Mouse (Mus musculus): ENCODE data around the gene Frrs1l. TPM values are rescaled to one million over a fixed set of nuclear protein-coding genes. Genes with fewer than 3 reads are reported as not detected.

The Frrs1l gene
- polyA plus RNA-seq, 1 experiment from 2014 or later, result 1.7 TPM

DNA sequence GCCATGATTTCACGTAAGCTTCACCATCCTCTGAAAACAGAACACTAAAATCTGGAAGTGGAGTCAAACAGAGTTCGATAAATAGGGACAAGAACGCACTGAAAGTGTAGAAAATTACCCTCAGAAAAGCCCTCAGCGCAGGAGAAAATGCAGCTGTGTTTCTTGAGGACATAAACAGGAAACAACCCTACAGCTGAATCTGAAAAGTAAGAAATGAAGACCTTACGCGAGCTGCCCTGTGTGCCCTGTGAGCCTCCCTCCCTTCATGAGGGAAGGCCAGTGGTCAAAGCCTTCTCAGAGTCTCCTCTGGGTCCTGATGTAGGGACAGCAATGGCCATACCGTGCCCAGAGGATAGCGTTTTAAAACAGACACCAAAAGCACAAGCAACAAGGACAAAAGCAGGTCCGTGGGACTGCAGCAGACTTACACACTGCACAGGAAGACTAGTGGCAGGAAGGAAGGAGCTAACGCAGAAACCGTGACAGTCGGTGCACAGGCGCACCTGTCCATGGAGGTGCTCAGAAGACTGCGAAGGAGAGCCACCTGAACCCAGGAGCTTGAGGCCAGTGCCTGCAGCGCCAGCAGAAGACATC is 74.4 kb downstream of the Frrs1l start:
- Histone ChIP-seq H3K27ac (ENCODE audit: low read depth) (no peak overlapping the region), H3K4me2 (no peak overlapping the region), H3K4me3 (ENCODE audit: low read depth, low read length) (no peak overlapping the region), H3K36me3 (ENCODE audit: insufficient read depth) (peaks cover 56% of the 10 kb centered on the region), H3K27me3 (ENCODE audit: insufficient read depth, low read length) (no peaks in the 10 kb centered on the region), H3K4me1 (ENCODE audit: insufficient read depth) (no peaks in the 10 kb centered on the region), H3K9me3 (ENCODE audit: low read depth, low read length) (no peaks in the 10 kb centered on the region), H3K9ac (no peak overlapping the region)
- DNase-seq (no peak), ATAC-seq (ENCODE audit: insufficient read depth) (no peak)
- TF ChIP-seq CTCF (IDR thresholded peaks at IDR 0.05; ENCODE audit: low read depth), result no peak
- WGBS, result 89% methylated on average over 15 of the region's 15 CpGs

DNA sequence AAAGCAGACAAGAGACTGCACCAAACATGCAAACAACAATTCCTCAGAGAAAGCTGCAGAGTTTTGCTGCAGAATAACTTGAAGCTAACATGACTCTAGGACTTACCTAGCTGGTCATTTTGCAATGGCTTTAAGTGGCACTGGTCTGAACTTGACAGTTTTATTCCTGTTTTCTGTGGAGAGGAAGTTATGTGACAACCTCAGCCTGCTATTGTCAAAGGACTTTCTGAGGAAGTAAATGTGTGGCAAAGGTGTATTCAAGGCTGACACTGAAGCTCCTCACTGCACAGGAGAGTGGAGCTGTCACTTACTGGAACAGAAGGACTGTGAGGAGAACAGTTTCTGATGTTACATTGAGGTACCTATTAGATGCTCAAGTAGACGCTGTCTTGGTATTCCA is 75.4 kb downstream of the Frrs1l start:
- H3K27ac ChIP-seq (ENCODE audit: low read depth), result no peak overlapping the region
- ATAC-seq (ENCODE audit: insufficient read depth) (no peak), DNase-seq (no peak)
- H3K4me2 ChIP-seq, result no peak overlapping the region
- H3K4me1 ChIP-seq (ENCODE audit: insufficient read depth), result no peaks in the 10 kb centered on the region
- no peak overlapping the region for H3K4me3 ChIP-seq (ENCODE audit: low read depth, low read length)
- WGBS, result 78% methylated on average over 1 of the region's 1 CpGs
- peaks cover 58% of the 10 kb centered on the region for H3K36me3 ChIP-seq (ENCODE audit: insufficient read depth)
- no peak overlapping the region for H3K9ac ChIP-seq
- no peaks in the 10 kb centered on the region for H3K9me3 ChIP-seq (ENCODE audit: low read depth, low read length)
- no peak for TF ChIP-seq CTCF (IDR thresholded peaks at IDR 0.05; ENCODE audit: low read depth)
- H3K27me3 ChIP-seq (ENCODE audit: insufficient read depth, low read length), result no peaks in the 10 kb centered on the region

DNA sequence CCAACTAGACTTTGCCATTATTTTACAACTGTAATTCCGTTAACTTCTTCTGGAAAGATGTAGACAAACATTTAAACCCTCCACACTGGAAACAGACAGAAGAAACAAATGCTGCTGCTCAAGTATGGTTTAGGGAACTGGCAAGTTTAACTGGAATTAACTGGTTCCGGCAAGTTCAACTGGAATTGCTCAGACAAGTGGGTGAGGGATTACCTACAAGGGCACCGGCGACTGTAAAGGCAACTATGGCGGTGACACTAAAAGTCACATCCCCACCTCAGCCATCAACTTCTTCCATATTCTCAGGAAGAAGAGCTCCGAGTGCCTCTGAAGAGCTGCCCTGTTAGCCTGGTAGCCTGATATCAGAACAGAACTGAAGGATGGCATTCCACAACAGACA is 75.9 kb downstream of the Frrs1l start:
- ATAC-seq (ENCODE audit: insufficient read depth) (no peak), DNase-seq (no peak)
- Histone ChIP-seq H3K27ac (ENCODE audit: low read depth) (no peak overlapping the region), H3K4me1 (ENCODE audit: insufficient read depth) (no peaks in the 10 kb centered on the region), H3K36me3 (ENCODE audit: insufficient read depth) (peaks cover 62% of the 10 kb centered on the region), H3K4me2 (no peak overlapping the region), H3K27me3 (ENCODE audit: insufficient read depth, low read length) (no peaks in the 10 kb centered on the region), H3K4me3 (ENCODE audit: low read depth, low read length) (no peak overlapping the region), H3K9ac (no peak overlapping the region), H3K9me3 (ENCODE audit: low read depth, low read length) (no peaks in the 10 kb centered on the region)
- TF ChIP-seq CTCF (IDR thresholded peaks at IDR 0.05; ENCODE audit: low read depth), result no peak
- 93% methylated on average over 6 of the region's 6 CpGs for WGBS

DNA sequence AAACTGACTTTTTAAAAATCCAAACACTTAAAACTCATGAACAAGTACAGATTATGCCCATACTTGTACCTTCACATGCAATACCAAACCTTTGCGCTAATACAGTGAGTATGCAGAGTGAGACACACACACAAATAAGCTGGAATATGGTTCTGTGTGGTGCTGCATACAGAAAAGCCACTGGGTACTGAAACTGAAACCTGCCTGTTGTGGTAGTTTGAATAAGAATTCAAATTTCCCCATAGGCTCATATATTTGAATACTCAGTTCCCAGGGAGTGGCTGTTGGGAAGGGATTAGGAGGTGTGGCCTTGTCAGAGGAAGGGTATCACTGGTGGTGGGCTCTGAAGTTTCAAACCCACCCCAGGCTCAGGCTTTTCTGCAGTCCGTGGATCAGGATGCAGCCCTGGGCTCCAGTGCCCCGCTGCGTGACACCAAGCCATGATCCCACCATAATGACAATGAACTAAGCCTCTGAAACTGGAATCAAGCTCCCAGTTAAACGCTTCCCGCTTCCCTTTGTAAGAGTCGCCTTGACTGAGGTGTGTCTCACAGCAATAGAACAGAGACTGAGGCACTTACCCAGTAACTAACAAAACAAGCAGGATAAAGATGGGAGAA is 77.7 kb downstream of the Frrs1l start:
- Histone ChIP-seq H3K27ac (ENCODE audit: low read depth) (no peak overlapping the region), H3K9ac (no peak overlapping the region), H3K4me1 (ENCODE audit: insufficient read depth) (no peaks in the 10 kb centered on the region), H3K36me3 (ENCODE audit: insufficient read depth) (peaks cover 77% of the 10 kb centered on the region), H3K4me3 (ENCODE audit: low read depth, low read length) (no peak overlapping the region), H3K4me2 (no peak overlapping the region), H3K9me3 (ENCODE audit: low read depth, low read length) (no peaks in the 10 kb centered on the region), H3K27me3 (ENCODE audit: insufficient read depth, low read length) (no peaks in the 10 kb centered on the region)
- TF ChIP-seq CTCF (IDR thresholded peaks at IDR 0.05; ENCODE audit: low read depth), result no peak
- DNase-seq (no peak), ATAC-seq (ENCODE audit: insufficient read depth) (no peak)
- WGBS, result 93% methylated on average over 7 of the region's 7 CpGs

DNA sequence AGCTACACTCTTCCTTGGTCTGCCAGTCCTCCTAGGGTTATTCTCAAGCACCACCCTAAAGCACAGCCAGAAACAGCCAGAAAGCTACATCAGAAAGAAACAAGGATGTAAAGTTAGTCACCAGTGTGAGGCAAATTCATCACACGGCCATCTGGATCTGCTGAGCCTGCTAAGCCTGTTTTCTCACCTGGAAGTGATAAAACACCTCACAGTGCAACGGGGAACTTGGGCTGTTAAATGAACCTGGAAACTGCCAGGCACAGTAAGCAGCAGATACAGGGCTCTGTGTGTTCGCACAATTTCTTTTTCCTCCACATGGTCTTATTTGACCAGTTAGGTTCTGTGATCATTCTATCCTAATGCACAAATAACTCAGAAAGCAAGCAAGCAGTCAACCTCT is 80.6 kb downstream of the Frrs1l start:
- no peak for TF ChIP-seq CTCF (IDR thresholded peaks at IDR 0.05; ENCODE audit: low read depth)
- WGBS, result 82% methylated on average over 3 of the region's 3 CpGs
- Histone ChIP-seq H3K27ac (ENCODE audit: low read depth) (no peak overlapping the region), H3K27me3 (ENCODE audit: insufficient read depth, low read length) (no peaks in the 10 kb centered on the region), H3K4me1 (ENCODE audit: insufficient read depth) (no peaks in the 10 kb centered on the region), H3K9ac (no peak overlapping the region), H3K4me2 (no peak overlapping the region), H3K36me3 (ENCODE audit: insufficient read depth) (peaks cover 78% of the 10 kb centered on the region), H3K9me3 (ENCODE audit: low read depth, low read length) (no peaks in the 10 kb centered on the region), H3K4me3 (ENCODE audit: low read depth, low read length) (no peak overlapping the region)
- ATAC-seq (ENCODE audit: insufficient read depth), result no peak
- no peak for DNase-seq

DNA sequence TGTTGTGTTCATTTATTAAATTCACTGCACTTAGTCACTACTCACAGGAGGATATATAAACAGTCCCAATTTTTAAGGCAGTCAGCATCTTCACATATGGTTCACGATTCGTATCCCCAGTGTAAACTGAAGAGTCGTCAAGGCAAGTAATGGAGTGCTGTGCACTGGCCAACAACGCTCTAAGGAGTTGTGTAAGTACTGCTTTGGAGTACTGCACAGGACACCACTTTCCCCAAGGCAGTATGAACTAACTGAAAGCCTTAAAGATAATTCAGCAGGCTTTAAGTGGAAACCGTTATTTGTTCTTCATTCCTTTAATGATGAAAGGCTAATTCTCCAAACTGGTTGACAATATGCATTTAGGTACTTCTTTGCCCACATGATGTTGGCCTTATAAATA is 82.5 kb downstream of the Frrs1l start:
- no peak overlapping the region for H3K4me2 ChIP-seq
- no peak overlapping the region for H3K9ac ChIP-seq
- H3K9me3 ChIP-seq (ENCODE audit: low read depth, low read length), result no peaks in the 10 kb centered on the region
- WGBS, result 77% methylated on average over 5 of the region's 5 CpGs
- no peak for TF ChIP-seq CTCF (IDR thresholded peaks at IDR 0.05; ENCODE audit: low read depth)
- H3K27me3 ChIP-seq (ENCODE audit: insufficient read depth, low read length), result no peaks in the 10 kb centered on the region
- DNase-seq, result no peak
- no peak overlapping the region for H3K4me3 ChIP-seq (ENCODE audit: low read depth, low read length)
- no peak overlapping the region for H3K27ac ChIP-seq (ENCODE audit: low read depth)
- no peaks in the 10 kb centered on the region for H3K4me1 ChIP-seq (ENCODE audit: insufficient read depth)
- no peak for ATAC-seq (ENCODE audit: insufficient read depth)
- peaks cover 79% of the 10 kb centered on the region for H3K36me3 ChIP-seq (ENCODE audit: insufficient read depth)

Other genes starting within 250 kb of the Frrs1l start
- gene Actl7b, start 248.9 kb downstream of the Frrs1l start, polyA plus RNA-seq (2014; fragmentation: Nextera tagmentation; extraction: Ambion mirVana), result not detected in 2 replicates
- not detected in 2 replicates for gene Actl7a, start 247.0 kb downstream of the Frrs1l start, polyA plus RNA-seq (2014; fragmentation: Nextera tagmentation; extraction: Ambion mirVana)
- gene Elp1, start 188.1 kb downstream of the Frrs1l start, polyA plus RNA-seq (2014; fragmentation: Nextera tagmentation; extraction: Ambion mirVana), result 61.3 and 63.9 TPM in 2 replicates
- gene Fam206a, start 188.0 kb downstream of the Frrs1l start, polyA plus RNA-seq (2014; fragmentation: Nextera tagmentation; extraction: Ambion mirVana), result 19.4 and 22.8 TPM in 2 replicates
- 20.2 and 22.1 TPM in 2 replicates for gene Ctnnal1, start 125.2 kb downstream of the Frrs1l start, polyA plus RNA-seq (2014; fragmentation: Nextera tagmentation; extraction: Ambion mirVana)
- gene Tmem245, start 43.0 kb downstream of the Frrs1l start, polyA plus RNA-seq (2014; fragmentation: Nextera tagmentation; extraction: Ambion mirVana), result 11.7 and 12.9 TPM in 2 replicates
- 1.2 and 1.7 TPM in 2 replicates for gene Epb41l4b, start 153.0 kb upstream of the Frrs1l start, polyA plus RNA-seq (2014; fragmentation: Nextera tagmentation; extraction: Ambion mirVana)

Measured in lung, embryonic 14.5 days (tissue).